Mouse (Mus musculus): Measurements from ENCODE around the gene Fgfbp3. TPM values are rescaled to one million over a fixed set of nuclear protein-coding genes. Genes with fewer than 3 reads are reported as not detected.
A peak's percentile ranks its signal among the peaks of the same experiment; 100 is the strongest.

Fgfbp3 gene
- polyA plus RNA-seq, 2 experiments: 0.72 to 1.2 TPM

DNA sequence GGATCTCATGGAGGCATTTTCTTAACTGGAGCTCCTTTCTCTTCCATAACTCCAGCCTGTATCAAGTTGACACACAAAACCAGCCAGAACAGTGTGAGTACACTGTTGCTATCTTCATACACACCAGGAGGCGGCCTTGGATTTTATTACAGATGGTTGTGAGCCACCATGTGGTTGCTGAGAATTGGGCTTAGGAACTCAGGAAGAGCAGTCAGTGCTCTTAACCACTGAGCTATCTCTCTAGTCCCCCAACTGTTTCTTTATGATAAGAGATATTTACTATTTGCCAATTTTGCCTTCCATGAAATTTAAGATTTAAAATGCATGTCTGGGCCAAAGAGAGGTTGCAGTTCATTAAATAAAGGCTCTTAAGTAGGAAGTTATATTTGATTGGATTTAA lies 20.6 kb upstream of the Fgfbp3 start:
- peak; percentile 62; the same call in 1 of the 2 replicates for ATAC-seq (ENCODE audit: insufficient read depth)
- peaks cover 6 to 7% of the 10 kb centered on the region in 2 experiments for H3K4me1 ChIP-seq (replicated peaks; ENCODE audit: control insufficient read depth in 2 of 2, insufficient read depth in 2 of 2, low read length in 1 of 2)
- H3K36me3 ChIP-seq (replicated peaks; ENCODE audit: control insufficient read depth, insufficient read depth, low read depth): no peaks in the 10 kb centered on the region; the same call in 1 of the 2 replicates
- peak in 1 of 3 experiments; percentile 61 for DNase-seq (ENCODE audit: low read depth in 3 of 3, low spot score in 3 of 3)
- no peaks in the 10 kb centered on the region for H3K9me3 ChIP-seq (ENCODE audit: control insufficient read depth, low read length)
- WGBS (ENCODE audit: insufficient replicate concordance): 26% methylated on average over 1 of the region's 1 CpGs
- no peak overlapping the region for H3K27ac ChIP-seq
- no peak overlapping the region for H3K9ac ChIP-seq (replicated peaks)
- no peaks in the 10 kb centered on the region for H3K27me3 ChIP-seq (ENCODE audit: control insufficient read depth, insufficient read depth, low read length)
- TF ChIP-seq EP300 (IDR thresholded peaks at IDR 0.05; ENCODE audit: low read depth) (0 out of 2 replicates have a peak, but pooled peaks have one; percentile 25), CTCF (IDR thresholded peaks at IDR 0.05; ENCODE audit: low read depth) (peak; percentile 35)
- H3K4me3 ChIP-seq (ENCODE audit: insufficient read depth in 1 of 2, low read depth in 2 of 2, low read length in 2 of 2): no peak overlapping the region
- H3K4me2 ChIP-seq (ENCODE audit: low read depth): no peak overlapping the region

DNA sequence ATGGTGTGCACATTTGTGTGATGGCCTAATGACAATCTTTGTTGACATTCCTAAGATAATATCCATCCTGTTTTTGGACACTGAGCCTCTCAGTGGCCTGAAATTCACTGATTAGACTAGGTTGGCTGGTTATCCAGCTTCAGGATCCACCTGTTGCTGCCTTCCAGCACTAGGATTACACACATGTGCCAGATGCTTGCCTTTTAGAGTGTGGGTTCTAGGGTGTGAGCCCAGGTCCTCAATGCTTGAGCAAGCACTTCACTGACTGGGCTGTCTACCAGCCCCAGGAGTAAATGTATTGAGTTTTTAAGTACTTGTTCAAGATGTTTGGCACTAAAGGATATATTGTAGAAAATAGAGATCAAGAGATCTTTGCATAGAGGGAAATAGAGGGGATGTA lies 18.6 kb upstream of the Fgfbp3 start:
- Histone ChIP-seq H3K4me1 (replicated peaks; ENCODE audit: control insufficient read depth in 2 of 2, insufficient read depth in 2 of 2, low read length in 1 of 2) (peaks cover 9 to 10% of the 10 kb centered on the region in 2 experiments), H3K9ac (replicated peaks) (no peak overlapping the region), H3K27me3 (ENCODE audit: control insufficient read depth, insufficient read depth, low read length) (no peaks in the 10 kb centered on the region), H3K36me3 (replicated peaks; ENCODE audit: control insufficient read depth, insufficient read depth, low read depth) (no peaks in the 10 kb centered on the region; the same call in 1 of the 2 replicates), H3K9me3 (ENCODE audit: control insufficient read depth, low read length) (no peaks in the 10 kb centered on the region), H3K27ac (no peak overlapping the region), H3K4me2 (ENCODE audit: low read depth) (no peak overlapping the region), H3K4me3 (ENCODE audit: insufficient read depth in 1 of 2, low read depth in 2 of 2, low read length in 2 of 2) (no peak overlapping the region)
- ATAC-seq (ENCODE audit: insufficient read depth): no peak
- no peak for DNase-seq (ENCODE audit: low read depth in 3 of 3, low spot score in 3 of 3)
- TF ChIP-seq CTCF (IDR thresholded peaks at IDR 0.05; ENCODE audit: low read depth) (no peak), EP300 (IDR thresholded peaks at IDR 0.05; ENCODE audit: low read depth) (no peak)

DNA sequence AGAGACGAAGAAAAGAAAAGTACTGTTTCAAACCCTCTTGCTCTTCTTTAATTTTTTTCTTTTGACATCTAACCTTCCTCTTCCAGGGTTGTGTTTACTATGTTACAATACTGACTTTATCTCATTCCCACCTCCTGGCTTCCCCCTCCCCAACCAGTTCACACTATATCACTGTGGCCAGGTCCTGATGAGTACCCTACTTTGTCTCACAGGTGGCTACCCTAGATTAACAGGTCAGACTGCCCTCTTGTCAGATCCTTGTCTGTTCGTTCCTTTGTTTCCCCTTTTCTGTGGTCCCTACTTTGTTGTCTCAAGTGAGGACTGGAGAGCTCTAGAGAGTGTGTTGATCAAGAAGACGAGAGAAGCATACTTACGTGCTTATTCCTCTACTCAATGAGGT lies 16.9 kb upstream of the Fgfbp3 start:
- WGBS (ENCODE audit: insufficient replicate concordance): 55% methylated on average over 4 of the region's 4 CpGs
- Histone ChIP-seq H3K9me3 (ENCODE audit: control insufficient read depth, low read length) (no peaks in the 10 kb centered on the region), H3K4me1 (replicated peaks; ENCODE audit: control insufficient read depth in 2 of 2, insufficient read depth in 2 of 2, low read length in 1 of 2) (peaks cover 16 to 17% of the 10 kb centered on the region in 2 experiments), H3K27me3 (ENCODE audit: control insufficient read depth, insufficient read depth, low read length) (no peaks in the 10 kb centered on the region), H3K9ac (replicated peaks) (no peak overlapping the region), H3K4me2 (ENCODE audit: low read depth) (no peak overlapping the region), H3K27ac (no peak overlapping the region), H3K4me3 (ENCODE audit: insufficient read depth in 1 of 2, low read depth in 2 of 2, low read length in 2 of 2) (no peak overlapping the region), H3K36me3 (replicated peaks; ENCODE audit: control insufficient read depth, insufficient read depth, low read depth) (no peaks in the 10 kb centered on the region; the same call in 1 of the 2 replicates)
- DNase-seq (ENCODE audit: low read depth in 3 of 3, low spot score in 3 of 3) (no peak), ATAC-seq (ENCODE audit: insufficient read depth) (no peak)
- no peak for TF ChIP-seq CTCF (IDR thresholded peaks at IDR 0.05; ENCODE audit: low read depth)
- no peak for TF ChIP-seq EP300 (IDR thresholded peaks at IDR 0.05; ENCODE audit: low read depth)

DNA sequence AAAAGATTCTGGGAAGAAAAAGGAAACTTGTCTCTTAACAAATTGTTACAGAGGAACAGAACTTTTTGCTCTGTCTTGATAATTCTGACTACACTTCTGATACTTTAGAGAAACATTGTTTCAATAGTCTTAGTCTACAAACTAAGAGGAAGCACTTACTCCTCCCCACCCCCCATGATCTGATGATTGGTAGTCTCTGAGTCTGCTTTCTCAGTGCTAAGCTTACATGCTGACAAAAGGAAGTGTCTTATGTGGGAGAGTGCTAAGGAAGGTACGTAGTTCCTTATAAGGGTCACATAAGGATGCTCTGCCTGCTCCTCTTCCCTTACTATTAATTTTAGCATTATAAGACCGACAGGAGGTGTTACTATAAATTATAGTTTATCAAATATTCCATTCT lies 13.2 kb upstream of the Fgfbp3 start:
- ATAC-seq (ENCODE audit: insufficient read depth) (no peak), DNase-seq (ENCODE audit: low read depth in 3 of 3, low spot score in 3 of 3) (no peak)
- Histone ChIP-seq H3K9ac (replicated peaks) (no peak overlapping the region), H3K27ac (no peak overlapping the region), H3K4me3 (ENCODE audit: insufficient read depth in 1 of 2, low read depth in 2 of 2, low read length in 2 of 2) (no peak overlapping the region), H3K27me3 (ENCODE audit: control insufficient read depth, insufficient read depth, low read length) (no peaks in the 10 kb centered on the region), H3K4me1 (replicated peaks; ENCODE audit: control insufficient read depth in 2 of 2, insufficient read depth in 2 of 2, low read length in 1 of 2) (peaks cover 20 to 33% of the 10 kb centered on the region in 2 experiments), H3K36me3 (replicated peaks; ENCODE audit: control insufficient read depth, insufficient read depth, low read depth) (peaks cover 3% of the 10 kb centered on the region), H3K9me3 (ENCODE audit: control insufficient read depth, low read length) (no peaks in the 10 kb centered on the region), H3K4me2 (ENCODE audit: low read depth) (no peak overlapping the region)
- 39% methylated on average over 2 of the region's 2 CpGs for WGBS (ENCODE audit: insufficient replicate concordance)
- no peak for TF ChIP-seq CTCF (IDR thresholded peaks at IDR 0.05; ENCODE audit: low read depth)
- TF ChIP-seq EP300 (IDR thresholded peaks at IDR 0.05; ENCODE audit: low read depth): no peak

DNA sequence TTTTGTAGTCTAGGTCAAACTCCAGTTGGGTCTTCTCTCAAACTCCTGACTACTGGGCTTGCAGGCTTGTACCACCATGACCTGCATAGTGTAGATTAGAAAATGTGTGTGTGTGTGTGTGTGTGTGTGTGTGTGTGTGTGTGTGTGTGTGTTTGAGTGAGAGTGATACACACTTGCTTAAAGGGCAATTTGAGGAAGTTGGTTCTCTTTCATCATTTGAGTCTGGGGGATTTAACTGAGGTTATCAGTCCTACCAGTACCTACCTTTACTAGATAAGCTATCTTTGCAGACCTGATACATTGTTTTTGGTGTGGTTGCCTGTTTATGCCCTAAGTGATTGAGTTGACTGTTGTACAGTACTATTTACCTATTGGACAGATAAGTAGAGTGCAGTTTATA lies 12.7 kb upstream of the Fgfbp3 start:
- peaks cover 20 to 35% of the 10 kb centered on the region in 2 experiments for H3K4me1 ChIP-seq (replicated peaks; ENCODE audit: control insufficient read depth in 2 of 2, insufficient read depth in 2 of 2, low read length in 1 of 2)
- H3K36me3 ChIP-seq (replicated peaks; ENCODE audit: control insufficient read depth, insufficient read depth, low read depth): peaks cover 3% of the 10 kb centered on the region
- DNase-seq (ENCODE audit: low read depth in 3 of 3, low spot score in 3 of 3) (no peak), ATAC-seq (ENCODE audit: insufficient read depth) (peak; percentile 47; the same call in 1 of the 2 replicates)
- TF ChIP-seq EP300 (IDR thresholded peaks at IDR 0.05; ENCODE audit: low read depth) (peak; percentile 30; the same call in 1 of the 2 replicates), CTCF (IDR thresholded peaks at IDR 0.05; ENCODE audit: low read depth) (no peak)
- H3K9ac ChIP-seq (replicated peaks): no peak overlapping the region
- no peak overlapping the region for H3K27ac ChIP-seq
- no peaks in the 10 kb centered on the region for H3K27me3 ChIP-seq (ENCODE audit: control insufficient read depth, insufficient read depth, low read length)
- no peaks in the 10 kb centered on the region for H3K9me3 ChIP-seq (ENCODE audit: control insufficient read depth, low read length)
- no peak overlapping the region for H3K4me2 ChIP-seq (ENCODE audit: low read depth)
- H3K4me3 ChIP-seq (ENCODE audit: insufficient read depth in 1 of 2, low read depth in 2 of 2, low read length in 2 of 2): no peak overlapping the region
